Mouse (Mus musculus): Measurements from ENCODE around the gene Rbfox3. TPM values are rescaled to one million over a fixed set of nuclear protein-coding genes. Genes with fewer than 3 reads are reported as not detected.

The Rbfox3 gene
- polyA plus RNA-seq, 1 experiment from 2014 or later, result 0.97 TPM

DNA sequence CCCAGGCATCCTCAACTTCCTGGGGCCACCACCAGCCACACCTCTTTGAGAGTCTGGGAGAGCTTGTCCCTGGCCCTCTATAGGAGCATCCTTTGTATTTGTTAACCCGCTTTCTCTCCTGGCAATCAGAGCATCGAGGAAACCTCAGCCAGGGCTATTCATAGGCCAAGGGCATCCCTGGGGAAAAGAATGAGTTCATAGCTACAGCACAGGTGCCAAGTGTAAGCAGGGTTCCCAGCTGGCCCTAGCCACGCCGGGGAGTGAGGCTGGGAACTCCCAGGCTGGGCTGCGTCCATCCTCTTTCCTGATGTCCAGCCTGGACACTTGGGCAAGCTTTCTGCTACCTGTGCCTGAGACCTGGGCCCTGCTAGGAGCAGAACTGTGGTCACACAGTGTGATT, 241.6 kb downstream of the Rbfox3 start:
- H3K4me3 ChIP-seq (ENCODE audit: low read depth, low read length), result no peak overlapping the region
- DNase-seq (ENCODE audit: low spot score), result no peak
- H3K4me1 ChIP-seq (ENCODE audit: insufficient read depth, low read depth, low read length), result no peaks in the 10 kb centered on the region
- WGBS, result 75% methylated on average over 5 of the region's 5 CpGs
- no peak for ATAC-seq
- no peak overlapping the region for H3K4me2 ChIP-seq (replicated peaks; ENCODE audit: low read depth, low read length)
- H3K27me3 ChIP-seq (replicated peaks; ENCODE audit: insufficient read depth, low read length), result no peaks in the 10 kb centered on the region
- no peak overlapping the region for H3K27ac ChIP-seq (ENCODE audit: low read length)
- H3K9me3 ChIP-seq (ENCODE audit: low read length), result no peaks in the 10 kb centered on the region
- no peak overlapping the region for H3K9ac ChIP-seq (replicated peaks; ENCODE audit: low read depth)
- TF ChIP-seq CTCF (IDR thresholded peaks at IDR 0.05), result no peak
- TF ChIP-seq EP300 (IDR thresholded peaks at IDR 0.05), result no peak
- no peaks in the 10 kb centered on the region for H3K36me3 ChIP-seq (ENCODE audit: insufficient read depth, low read length)

DNA sequence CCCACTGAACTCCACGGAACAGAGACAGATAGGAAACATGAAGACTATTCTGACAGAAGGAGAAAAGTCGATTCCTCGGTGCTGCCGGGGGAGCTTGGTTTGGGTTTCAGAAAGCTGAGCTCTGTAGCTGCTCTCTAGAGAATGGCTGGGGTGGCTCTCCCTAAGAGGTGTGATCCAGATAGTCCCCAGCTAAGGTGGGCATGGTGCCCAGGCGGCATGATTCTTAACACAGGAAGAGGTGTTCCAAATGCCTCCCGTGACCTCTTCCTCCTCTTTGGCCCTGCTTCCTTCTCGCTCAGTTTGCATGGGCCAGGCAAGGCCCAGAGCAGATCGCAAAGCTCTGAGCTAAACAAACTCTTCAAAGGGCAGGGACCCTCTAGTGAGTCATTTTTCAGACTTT, 243.0 kb downstream of the Rbfox3 start:
- Histone ChIP-seq H3K4me1 (ENCODE audit: insufficient read depth, low read depth, low read length) (no peaks in the 10 kb centered on the region), H3K36me3 (ENCODE audit: insufficient read depth, low read length) (no peaks in the 10 kb centered on the region), H3K9me3 (ENCODE audit: low read length) (no peaks in the 10 kb centered on the region), H3K4me3 (ENCODE audit: low read depth, low read length) (no peak overlapping the region), H3K27me3 (replicated peaks; ENCODE audit: insufficient read depth, low read length) (no peaks in the 10 kb centered on the region), H3K27ac (ENCODE audit: low read length) (no peak overlapping the region), H3K4me2 (replicated peaks; ENCODE audit: low read depth, low read length) (no peak overlapping the region), H3K9ac (replicated peaks; ENCODE audit: low read depth) (no peak overlapping the region)
- ATAC-seq (no peak), DNase-seq (ENCODE audit: low spot score) (no peak)
- TF ChIP-seq CTCF (IDR thresholded peaks at IDR 0.05), result no peak
- no peak for TF ChIP-seq EP300 (IDR thresholded peaks at IDR 0.05)
- 49% methylated on average over 8 of the region's 8 CpGs for WGBS

DNA sequence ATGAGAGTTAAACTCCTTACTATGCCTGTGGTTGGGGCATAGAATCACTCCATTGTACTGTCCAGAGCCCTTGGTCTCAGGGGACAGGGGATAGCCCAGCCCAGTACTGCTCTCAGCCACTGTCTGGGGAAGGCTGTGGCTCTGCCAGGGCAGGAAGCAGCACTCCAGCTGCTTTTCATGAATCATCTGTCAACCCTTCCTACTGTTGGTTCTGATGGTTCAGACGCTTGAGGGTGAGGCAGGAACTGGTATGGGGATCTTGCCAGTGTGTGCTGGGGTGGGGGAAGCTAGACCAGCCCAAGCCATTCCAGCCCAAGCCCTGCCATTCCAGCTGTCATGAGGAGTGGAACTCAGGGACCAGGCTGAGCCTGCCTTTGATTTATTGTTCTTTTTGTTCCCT, 243.5 kb downstream of the Rbfox3 start:
- no peak for TF ChIP-seq EP300 (IDR thresholded peaks at IDR 0.05)
- no peak for TF ChIP-seq CTCF (IDR thresholded peaks at IDR 0.05)
- DNase-seq (ENCODE audit: low spot score) (no peak), ATAC-seq (no peak)
- Histone ChIP-seq H3K36me3 (ENCODE audit: insufficient read depth, low read length) (no peaks in the 10 kb centered on the region), H3K27me3 (replicated peaks; ENCODE audit: insufficient read depth, low read length) (no peaks in the 10 kb centered on the region), H3K9me3 (ENCODE audit: low read length) (no peaks in the 10 kb centered on the region), H3K4me3 (ENCODE audit: low read depth, low read length) (no peak overlapping the region), H3K4me1 (ENCODE audit: insufficient read depth, low read depth, low read length) (no peaks in the 10 kb centered on the region), H3K9ac (replicated peaks; ENCODE audit: low read depth) (no peak overlapping the region), H3K4me2 (replicated peaks; ENCODE audit: low read depth, low read length) (no peak overlapping the region), H3K27ac (ENCODE audit: low read length) (no peak overlapping the region)
- 0% methylated on average over 1 of the region's 1 CpGs for WGBS

DNA sequence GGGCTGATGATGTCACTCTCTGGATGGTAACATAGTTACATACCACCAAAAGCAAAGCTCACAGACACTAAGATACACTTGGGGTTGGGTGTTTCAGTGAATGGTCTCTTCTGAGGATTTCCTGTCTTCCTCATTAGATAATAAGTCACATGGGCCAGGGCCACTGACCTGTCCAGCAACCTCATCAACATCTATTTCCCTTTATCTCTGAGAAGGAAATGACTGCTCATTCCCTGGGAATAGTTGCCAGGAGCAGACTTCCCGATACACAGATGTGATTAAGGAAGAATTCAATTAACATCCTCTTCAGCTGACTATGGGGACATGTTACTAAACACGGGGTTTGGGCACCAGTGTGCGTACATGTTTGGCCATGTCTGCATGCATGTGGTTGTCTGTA, 245.2 kb downstream of the Rbfox3 start:
- TF ChIP-seq EP300 (IDR thresholded peaks at IDR 0.05) (no peak), CTCF (IDR thresholded peaks at IDR 0.05) (no peak)
- WGBS, result 57% methylated on average over 3 of the region's 3 CpGs

DNA sequence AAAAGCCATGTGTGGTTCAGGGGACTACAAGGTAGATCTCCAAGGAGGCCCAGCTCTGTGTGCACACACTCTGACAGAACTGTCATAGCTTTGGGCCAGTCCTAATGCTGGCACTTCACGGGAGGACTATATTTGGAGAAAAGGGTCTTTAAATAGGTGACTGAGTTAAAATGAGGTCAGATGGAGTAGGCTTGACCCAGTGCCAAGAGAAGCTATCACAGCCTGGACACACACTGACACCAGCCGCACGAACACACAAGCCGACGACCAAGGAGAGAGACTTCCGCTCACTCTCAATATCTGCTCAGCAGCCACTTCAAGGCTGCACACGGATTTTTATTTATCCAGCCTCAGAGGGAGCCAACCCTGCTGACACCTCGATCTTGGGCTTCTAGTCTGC, 248.1 kb downstream of the Rbfox3 start:
- no peak for TF ChIP-seq EP300 (IDR thresholded peaks at IDR 0.05)
- TF ChIP-seq CTCF (IDR thresholded peaks at IDR 0.05), result no peak
- no peak overlapping the region for H3K4me3 ChIP-seq (ENCODE audit: low read depth, low read length)
- H3K27me3 ChIP-seq (replicated peaks; ENCODE audit: insufficient read depth, low read length), result no peaks in the 10 kb centered on the region
- DNase-seq (ENCODE audit: low spot score), result no peak
- no peak overlapping the region for H3K9ac ChIP-seq (replicated peaks; ENCODE audit: low read depth)
- no peak for ATAC-seq
- 49% methylated on average over 8 of the region's 8 CpGs for WGBS
- H3K36me3 ChIP-seq (ENCODE audit: insufficient read depth, low read length), result no peaks in the 10 kb centered on the region
- no peak overlapping the region for H3K27ac ChIP-seq (ENCODE audit: low read length)
- no peak overlapping the region for H3K4me2 ChIP-seq (replicated peaks; ENCODE audit: low read depth, low read length)
- no peaks in the 10 kb centered on the region for H3K4me1 ChIP-seq (ENCODE audit: insufficient read depth, low read depth, low read length)
- no peaks in the 10 kb centered on the region for H3K9me3 ChIP-seq (ENCODE audit: low read length)

More for the DNA sequence above, 245.2 kb downstream of the Rbfox3 start:
- H3K36me3 ChIP-seq (ENCODE audit: insufficient read depth, low read length), result no peaks in the 10 kb centered on the region
- H3K9me3 ChIP-seq (ENCODE audit: low read length), result no peaks in the 10 kb centered on the region
- no peak overlapping the region for H3K4me2 ChIP-seq (replicated peaks; ENCODE audit: low read depth, low read length)
- no peaks in the 10 kb centered on the region for H3K27me3 ChIP-seq (replicated peaks; ENCODE audit: insufficient read depth, low read length)
- H3K4me1 ChIP-seq (ENCODE audit: insufficient read depth, low read depth, low read length), result no peaks in the 10 kb centered on the region
- no peak for ATAC-seq
- no peak overlapping the region for H3K4me3 ChIP-seq (ENCODE audit: low read depth, low read length)
- DNase-seq (ENCODE audit: low spot score), result no peak
- H3K9ac ChIP-seq (replicated peaks; ENCODE audit: low read depth), result no peak overlapping the region
- no peak overlapping the region for H3K27ac ChIP-seq (ENCODE audit: low read length)

DNA sequence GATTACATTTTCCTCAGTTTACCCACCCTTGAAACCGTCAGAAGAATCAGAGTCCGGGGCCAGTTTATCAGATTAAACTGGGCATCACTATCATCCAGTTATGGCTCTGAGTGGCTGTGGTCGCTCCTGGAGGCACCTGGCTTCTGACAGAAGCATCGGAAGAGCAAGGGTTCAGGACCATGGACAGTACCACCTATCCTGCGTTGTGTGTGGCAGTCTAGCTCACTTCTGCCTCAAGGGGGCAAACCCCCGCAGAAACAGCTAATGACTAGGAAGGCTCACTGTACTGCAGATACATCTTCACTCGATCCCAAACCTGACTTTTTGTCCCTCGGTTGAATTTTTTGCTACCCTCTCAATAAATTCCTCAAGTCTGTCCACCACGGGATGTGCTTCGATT, 252.1 kb downstream of the Rbfox3 start:
- TF ChIP-seq EP300 (IDR thresholded peaks at IDR 0.05) (no peak), CTCF (IDR thresholded peaks at IDR 0.05) (peak; percentile 74)
- DNase-seq (ENCODE audit: low spot score) (peak; percentile 81), ATAC-seq (no peak)
- Histone ChIP-seq H3K27ac (ENCODE audit: low read length) (no peak overlapping the region), H3K9me3 (ENCODE audit: low read length) (no peaks in the 10 kb centered on the region), H3K4me3 (ENCODE audit: low read depth, low read length) (no peak overlapping the region), H3K4me1 (ENCODE audit: insufficient read depth, low read depth, low read length) (no peaks in the 10 kb centered on the region), H3K36me3 (ENCODE audit: insufficient read depth, low read length) (no peaks in the 10 kb centered on the region), H3K27me3 (replicated peaks; ENCODE audit: insufficient read depth, low read length) (no peaks in the 10 kb centered on the region), H3K4me2 (replicated peaks; ENCODE audit: low read depth, low read length) (no peak overlapping the region), H3K9ac (replicated peaks; ENCODE audit: low read depth) (no peak overlapping the region)
- WGBS, result 13% methylated on average over 10 of the region's 10 CpGs

DNA sequence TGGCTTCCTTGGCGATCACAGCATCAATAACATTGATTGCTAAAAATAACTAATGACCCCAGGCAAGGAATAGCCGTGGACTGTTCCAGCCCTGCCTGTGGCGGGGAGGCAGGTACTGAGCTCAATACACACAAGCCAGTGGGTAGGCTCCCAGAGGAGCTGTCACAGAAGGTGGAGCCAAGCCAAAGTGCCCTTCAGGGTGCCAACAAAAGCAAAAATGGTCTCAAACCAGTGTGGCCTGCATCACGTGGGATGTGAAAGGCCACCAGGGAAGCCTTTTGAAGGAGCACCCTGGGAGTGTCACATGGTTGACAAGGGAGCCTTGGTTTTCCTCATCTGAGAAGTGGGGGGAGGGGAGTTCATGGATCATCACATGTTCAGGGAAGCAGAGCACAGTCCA, 255.6 kb downstream of the Rbfox3 start:
- Histone ChIP-seq H3K27me3 (replicated peaks; ENCODE audit: insufficient read depth, low read length) (no peaks in the 10 kb centered on the region), H3K36me3 (ENCODE audit: insufficient read depth, low read length) (no peaks in the 10 kb centered on the region), H3K9ac (replicated peaks; ENCODE audit: low read depth) (no peak overlapping the region), H3K9me3 (ENCODE audit: low read length) (no peaks in the 10 kb centered on the region), H3K4me3 (ENCODE audit: low read depth, low read length) (no peak overlapping the region), H3K4me1 (ENCODE audit: insufficient read depth, low read depth, low read length) (no peaks in the 10 kb centered on the region), H3K27ac (ENCODE audit: low read length) (no peak overlapping the region), H3K4me2 (replicated peaks; ENCODE audit: low read depth, low read length) (no peak overlapping the region)
- DNase-seq (ENCODE audit: low spot score) (no peak), ATAC-seq (no peak)
- TF ChIP-seq EP300 (IDR thresholded peaks at IDR 0.05) (no peak), CTCF (IDR thresholded peaks at IDR 0.05) (no peak)
- 66% methylated on average over 4 of the region's 4 CpGs for WGBS

Data from lung, postnatal 0 days (tissue).